Comparison of ENCODE assay signal across 15 mouse cellular contexts in the genomic region with DNA sequence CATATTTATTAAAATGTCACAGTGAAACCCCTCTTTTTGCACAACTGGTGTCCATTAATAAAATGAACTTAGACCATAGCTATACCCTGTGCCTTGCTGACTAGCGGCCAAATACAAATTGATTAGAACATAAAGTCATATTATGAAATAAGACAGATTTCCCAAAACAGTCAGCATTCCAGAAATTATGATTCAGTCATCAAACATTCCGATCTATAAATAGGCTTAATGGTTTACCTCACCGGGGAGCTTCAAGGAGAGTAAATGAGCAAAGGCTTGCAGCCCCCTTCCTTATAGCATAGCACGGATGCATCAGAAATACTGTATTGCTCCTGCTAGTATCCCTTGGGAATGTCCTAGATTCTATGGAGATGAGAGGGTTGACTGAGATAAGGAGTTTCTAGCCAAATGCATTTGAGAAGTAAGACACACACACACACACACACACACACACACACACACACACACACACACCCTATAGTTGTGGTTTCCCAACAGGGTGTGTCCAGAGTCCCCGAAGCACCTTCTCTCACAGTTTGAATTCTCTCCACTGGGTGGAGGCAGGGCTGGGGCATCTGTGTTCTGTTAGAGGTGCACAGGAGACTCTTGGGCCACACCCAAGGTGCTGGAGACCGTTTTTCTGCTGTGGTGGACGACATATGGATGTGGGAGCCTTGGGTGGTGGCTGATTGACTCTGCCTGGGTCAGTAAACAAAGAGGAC. TPM values are rescaled to one million over a fixed set of nuclear protein-coding genes. Genes with fewer than 3 reads are reported as not detected.
DNase-seq lines count a peak whose midpoint lies in the region; ATAC-seq and TF ChIP-seq lines count a peak whose summit lies in the region.
"Had no signal": no experiment of that assay in that cellular context is flagged by ENCODE, and none has a peak within 500 bp of the region (broad histone marks: within the 10 kb centered on the region; RNA-seq: fewer than 3 reads in every experiment).

No protein-coding gene starts in this region.

- no peak for DNase-seq in lung, postnatal 4 days
- DNase-seq in c-Kit-positive CD71-positive TER-119-positive erythroid progenitor cells, embryonic 14.5 days (ENCODE audit: low spot score), result peak; percentile 53
- DNase-seq in liver, embryonic 13.5 days, result peak; percentile 63
- DNase-seq in stomach, postnatal 0 days (ENCODE audit: low spot score), result peak; percentile 32
- DNase-seq in left cerebral cortex, adult 18-20 months (ENCODE audit: low spot score in 2 of 2), result no peak
- DNase-seq in thymus, postnatal 14 days, result no peak
- no peak for DNase-seq in lung, adult 2 months
- DNase-seq: adrenal gland, postnatal 36 days; cerebellum, adult 2 months; kidney, adult 18-20 months; lung, adult 18-20 months had no signal

- no peak overlapping the region for H3K27ac ChIP-seq in lung, embryonic 16.5 days (ENCODE audit: low read length)
- H3K27ac ChIP-seq in liver, embryonic 13.5 days, result peak overlapping the region; percentile 91
- no peak overlapping the region for H3K27ac ChIP-seq in stomach, postnatal 0 days (replicated peaks)
- H3K27ac ChIP-seq: hindbrain, embryonic 10.5 days had no signal

- H3K4me1 ChIP-seq in lung, embryonic 16.5 days (replicated peaks; ENCODE audit: control insufficient read depth, insufficient read depth, low read length), result peaks cover 16% of the 10 kb centered on the region
- peaks cover 69% of the 10 kb centered on the region for H3K4me1 ChIP-seq in liver, embryonic 13.5 days (replicated peaks)
- no peaks in the 10 kb centered on the region for H3K4me1 ChIP-seq in stomach, postnatal 0 days (replicated peaks; ENCODE audit: control insufficient read depth, insufficient read depth)
- H3K4me1 ChIP-seq in lung, adult 2 months (ENCODE audit: control insufficient read depth, insufficient read depth, low read length), result peaks cover 2% of the 10 kb centered on the region; the same call in 1 of the 2 replicates

- TF ChIP-seq EP300 in stomach, postnatal 0 days (optimal IDR thresholded peaks at IDR 0.05), result no peak

- H3K4me3 ChIP-seq in lung, embryonic 16.5 days (ENCODE audit: low read length), result no peak overlapping the region
- no peak overlapping the region for H3K4me3 ChIP-seq in liver, embryonic 13.5 days (replicated peaks)
- H3K4me3 ChIP-seq in stomach, postnatal 0 days (ENCODE audit: low read depth, low read length), result no peak overlapping the region
- no peak overlapping the region for H3K4me3 ChIP-seq in lung, adult 2 months (replicated peaks; ENCODE audit: extremely low read depth, low read depth, low read length)
- H3K4me3 ChIP-seq: hindbrain, embryonic 10.5 days had no signal

- TF ChIP-seq CTCF in stomach, postnatal 0 days (IDR thresholded peaks at IDR 0.05; ENCODE audit: low read depth), result peak; percentile 58
- TF ChIP-seq CTCF in lung, adult 2 months (IDR thresholded peaks at IDR 0.05; ENCODE audit: insufficient read depth, low read length), result no peak

- H3K9ac ChIP-seq in lung, embryonic 16.5 days (ENCODE audit: low read length), result no peak overlapping the region
- peak overlapping the region; percentile 55; the same call in 1 of the 2 replicates for H3K9ac ChIP-seq in liver, embryonic 13.5 days
- no peak overlapping the region for H3K9ac ChIP-seq in stomach, postnatal 0 days (ENCODE audit: low read length)

- no peak for TF ChIP-seq POLR2A in lung, adult 2 months (IDR thresholded peaks at IDR 0.05; ENCODE audit: borderline replicate concordance, extremely low read depth, low read depth, low read length)

- ATAC-seq in lung, embryonic 16.5 days (ENCODE audit: low read depth), result peak; percentile 55; the same call in 1 of the 2 replicates
- ATAC-seq in liver, embryonic 13.5 days (ENCODE audit: low read depth), result peak; percentile 79
- ATAC-seq in stomach, postnatal 0 days (ENCODE audit: low FRiP score, low TSS enrichment), result peak; percentile 65; the same call in 1 of the 2 replicates
- ATAC-seq: CD4-positive, CD25-positive, alpha-beta regulatory T cell, adult 4 months had no signal

- no peaks in the 10 kb centered on the region for H3K36me3 ChIP-seq in lung, embryonic 16.5 days (ENCODE audit: control insufficient read depth, insufficient read depth, low read length)
- no peaks in the 10 kb centered on the region for H3K36me3 ChIP-seq in liver, embryonic 13.5 days
- H3K36me3 ChIP-seq in stomach, postnatal 0 days (ENCODE audit: control insufficient read depth, insufficient read depth, low read length), result no peaks in the 10 kb centered on the region
- H3K36me3 ChIP-seq: hindbrain, embryonic 10.5 days had no signal

- H3K27me3 ChIP-seq in lung, embryonic 16.5 days (ENCODE audit: control insufficient read depth, insufficient read depth, low read depth, low read length), result no peaks in the 10 kb centered on the region
- H3K27me3 ChIP-seq in liver, embryonic 13.5 days, result no peaks in the 10 kb centered on the region
- H3K27me3 ChIP-seq in stomach, postnatal 0 days (ENCODE audit: control insufficient read depth, insufficient read depth, low read length), result no peaks in the 10 kb centered on the region

- no peaks in the 10 kb centered on the region for H3K9me3 ChIP-seq in lung, embryonic 16.5 days (ENCODE audit: control insufficient read depth, low read length)
- no peaks in the 10 kb centered on the region for H3K9me3 ChIP-seq in liver, embryonic 13.5 days (replicated peaks)
- H3K9me3 ChIP-seq in stomach, postnatal 0 days (ENCODE audit: control insufficient read depth, low read length), result no peaks in the 10 kb centered on the region
- H3K9me3 ChIP-seq: hindbrain, embryonic 10.5 days had no signal

- WGBS in lung, embryonic 16.5 days, result 37% methylated on average over 7 of the region's 7 CpGs
- WGBS in liver, embryonic 13.5 days (ENCODE audit: insufficient replicate concordance), result 43% methylated on average over 7 of the region's 7 CpGs
- WGBS in stomach, postnatal 0 days, result 24% methylated on average over 7 of the region's 7 CpGs
- WGBS in lung, adult 2 months, result 39% methylated on average over 7 of the region's 7 CpGs

- H3K4me2 ChIP-seq in lung, embryonic 16.5 days (ENCODE audit: low read depth, low read length), result no peak overlapping the region
- H3K4me2 ChIP-seq in liver, embryonic 13.5 days, result peak overlapping the region; percentile 34
- H3K4me2 ChIP-seq in stomach, postnatal 0 days (replicated peaks; ENCODE audit: low read depth), result no peak overlapping the region
- H3K4me2 ChIP-seq: midbrain, embryonic 11.5 days had no signal

RNA-seq across cellular contexts. Expression of a gene that starts 29.0 kb away (rescaled TPM):
- 22.4 and 28.6 TPM in 2 replicates for polyA plus RNA-seq in lung, embryonic 16.5 days (2015; fragmentation: Nextera tagmentation; extraction: Ambion mirVana)
- polyA plus RNA-seq in liver, embryonic 13.5 days (2015; fragmentation: Nextera tagmentation; extraction: Ambion mirVana), result 1.7 and 2.6 TPM in 2 replicates
- 4.7 and 5.3 TPM in 2 replicates for polyA plus RNA-seq in stomach, postnatal 0 days (2015; fragmentation: Nextera tagmentation; extraction: Ambion mirVana)
- 10 to 100 TPM; 12.1 to 13.1 TPM for total RNA-seq in left cerebral cortex, adult 18-20 months (2021)
- 179 and 202 TPM in 2 replicates for polyA plus RNA-seq in lung, adult 2 months (2012; rRNA removed)
- polyA plus RNA-seq: CD4-positive, CD25-positive, alpha-beta regulatory T cell, adult 4 months had no signal

RNA-seq across cellular contexts. Expression of a gene that starts 42.4 kb away (rescaled TPM):
- 0.29 and 0.54 TPM in 2 replicates for polyA plus RNA-seq in lung, embryonic 16.5 days (2015; fragmentation: Nextera tagmentation; extraction: Ambion mirVana)
- polyA plus RNA-seq in liver, embryonic 13.5 days (2015; fragmentation: Nextera tagmentation; extraction: Ambion mirVana), result 0.07 and 0.22 TPM in 2 replicates
- 1.3 and 1.6 TPM in 2 replicates for polyA plus RNA-seq in stomach, postnatal 0 days (2015; fragmentation: Nextera tagmentation; extraction: Ambion mirVana)
- 1 to 10 TPM in 1 of 2 experiments, under 1 TPM in 1; 0.75 to 1.6 TPM for total RNA-seq in left cerebral cortex, adult 18-20 months (2021)
- 1.6 and 3.1 TPM in 2 replicates for polyA plus RNA-seq in lung, adult 2 months (2012; rRNA removed)
- polyA plus RNA-seq: CD4-positive, CD25-positive, alpha-beta regulatory T cell, adult 4 months had no signal

Comparison
In these comparisons a context has a peak if more than half of its experiments do, and no peak if none do; other contexts are left out.
1. DNase-seq: peak in c-Kit-positive CD71-positive TER-119-positive erythroid progenitor cells, embryonic 14.5 days (single experiment), liver, embryonic 13.5 days (single experiment) and stomach, postnatal 0 days (single experiment); none in lung, postnatal 4 days (0 of 2), left cerebral cortex, adult 18-20 months (0 of 2), thymus, postnatal 14 days (single experiment) and lung, adult 2 months (single experiment).
2. Peak in every context shown above with its lines, with median percentiles within 50 percentile points of each other: ATAC-seq.